Mouse (Mus musculus) thymus, postnatal 4 days (tissue): ENCODE data around the gene Igsf6.
A peak's percentile ranks its signal among the peaks of the same experiment; 100 is the strongest.

Experiments
- DNase-seq: peaks from one replicate; pipeline ENCODE4 v3.0.0; 2021

Gene Igsf6

DNA sequence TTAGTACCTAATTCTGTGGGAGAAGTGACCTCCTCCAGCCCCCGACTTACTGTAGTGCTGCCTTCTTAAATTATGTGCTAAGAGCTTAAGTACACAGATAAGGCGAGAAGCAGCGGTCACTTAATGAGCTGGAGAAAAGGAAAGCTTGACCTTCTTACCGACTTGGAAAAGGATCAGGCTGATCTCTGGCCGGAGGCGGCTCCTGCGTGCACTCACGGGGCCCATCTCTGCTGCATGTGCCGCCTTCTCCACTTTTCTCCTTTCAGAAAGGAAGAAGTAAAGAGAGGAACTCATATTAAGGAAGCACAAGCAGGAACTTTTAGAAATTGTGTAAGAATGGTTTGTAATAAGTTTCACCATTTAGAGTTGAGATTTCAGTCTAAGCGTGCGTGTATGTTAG, at the start of gene Igsf6:
Igsf6 (minus strand) TSS at position 292 of the 400 bp plus-strand sequence.
- DNase-seq: no peak

DNA sequence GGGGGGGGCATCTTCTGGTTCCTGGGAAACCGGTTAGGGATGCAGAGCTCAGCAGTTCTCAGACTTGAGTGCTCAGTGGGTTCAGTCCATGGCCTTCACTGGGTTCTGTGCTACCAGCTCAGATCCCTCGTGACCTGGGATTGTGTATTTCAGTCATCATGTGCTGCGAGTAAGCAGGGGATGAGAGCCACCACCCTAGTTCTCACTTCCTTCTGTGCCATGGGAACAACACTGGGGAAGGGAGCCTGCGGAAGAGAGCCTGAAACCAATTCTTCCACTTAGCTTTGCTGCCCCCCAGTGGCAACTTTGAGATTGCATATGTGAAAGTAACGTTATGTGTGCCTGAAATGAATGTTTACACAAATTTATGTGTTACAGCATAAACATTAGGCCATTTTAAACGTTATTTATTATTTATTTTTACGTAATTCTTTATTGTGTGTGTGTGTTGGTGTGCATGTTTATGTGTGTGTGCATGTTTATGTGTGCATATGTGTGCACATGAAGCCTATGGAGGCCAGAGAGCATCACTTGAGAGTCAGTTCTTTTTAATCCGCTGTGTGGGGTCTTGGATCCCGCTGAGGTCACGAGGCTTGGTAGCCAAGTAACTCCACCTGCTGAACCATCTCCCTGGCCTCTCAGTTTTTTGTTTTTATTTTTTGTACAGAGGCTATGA, 45.9 kb upstream of the Igsf6 start:
- DNase-seq: peak; percentile 83

DNA sequence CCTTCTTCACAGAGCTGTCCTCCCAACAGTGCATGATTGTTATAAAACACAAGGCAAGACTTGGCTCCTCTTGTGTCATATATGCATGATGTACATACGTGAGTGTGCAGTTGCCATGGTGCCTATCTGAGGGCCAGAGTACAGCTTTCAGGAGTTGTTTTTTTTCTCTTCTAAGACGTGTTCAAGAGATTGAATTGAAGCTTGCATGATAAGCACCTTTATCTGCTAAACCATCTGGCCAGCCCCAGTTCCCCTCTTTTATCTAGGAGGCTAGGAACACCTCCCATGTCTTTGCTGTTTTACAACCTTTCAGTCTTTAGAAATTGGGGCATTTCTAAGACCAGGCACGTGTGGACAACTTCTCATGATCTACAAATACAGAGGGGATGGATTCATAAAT, 37.4 kb upstream of the Igsf6 start:
- DNase-seq: no peak

DNA sequence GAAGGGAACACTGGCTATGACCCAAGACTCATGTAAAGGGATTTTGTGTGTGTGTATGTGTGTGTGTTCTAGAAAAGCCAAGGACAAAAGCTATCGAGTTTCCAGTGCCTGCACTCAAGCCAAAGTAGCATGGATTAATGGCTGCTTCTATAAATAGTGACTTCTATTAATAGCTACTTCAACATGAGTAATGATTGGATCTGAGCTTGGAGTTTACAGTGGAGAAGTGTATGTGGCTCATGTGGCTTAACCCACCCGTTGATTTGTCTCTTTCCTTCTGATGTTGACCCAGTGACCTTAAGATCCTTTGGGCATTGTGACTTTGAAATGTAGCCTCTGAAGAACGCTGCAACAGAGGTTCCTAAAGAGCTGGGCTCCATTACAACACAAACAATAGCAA, 36.9 kb upstream of the Igsf6 start:
- DNase-seq: no peak

DNA sequence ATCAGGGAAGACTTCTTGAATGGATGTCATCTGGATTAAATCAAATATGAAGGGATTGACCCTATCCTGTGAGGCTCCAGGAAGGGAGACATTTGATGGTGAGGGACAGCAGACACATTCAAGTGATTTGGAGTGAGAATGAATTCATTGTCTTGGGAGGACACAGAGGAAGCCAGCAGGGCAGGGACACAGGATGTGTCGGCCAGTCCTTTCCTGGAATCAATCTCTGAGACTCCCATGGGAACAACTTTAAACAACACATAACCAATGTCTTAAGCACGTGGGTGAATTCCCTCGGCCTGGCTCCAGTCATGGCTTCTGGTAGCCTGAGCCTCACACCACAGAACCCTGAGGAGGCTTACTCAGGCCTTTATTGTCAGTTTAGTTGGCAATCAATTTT, 33.5 kb upstream of the Igsf6 start:
- DNase-seq: no peak

DNA sequence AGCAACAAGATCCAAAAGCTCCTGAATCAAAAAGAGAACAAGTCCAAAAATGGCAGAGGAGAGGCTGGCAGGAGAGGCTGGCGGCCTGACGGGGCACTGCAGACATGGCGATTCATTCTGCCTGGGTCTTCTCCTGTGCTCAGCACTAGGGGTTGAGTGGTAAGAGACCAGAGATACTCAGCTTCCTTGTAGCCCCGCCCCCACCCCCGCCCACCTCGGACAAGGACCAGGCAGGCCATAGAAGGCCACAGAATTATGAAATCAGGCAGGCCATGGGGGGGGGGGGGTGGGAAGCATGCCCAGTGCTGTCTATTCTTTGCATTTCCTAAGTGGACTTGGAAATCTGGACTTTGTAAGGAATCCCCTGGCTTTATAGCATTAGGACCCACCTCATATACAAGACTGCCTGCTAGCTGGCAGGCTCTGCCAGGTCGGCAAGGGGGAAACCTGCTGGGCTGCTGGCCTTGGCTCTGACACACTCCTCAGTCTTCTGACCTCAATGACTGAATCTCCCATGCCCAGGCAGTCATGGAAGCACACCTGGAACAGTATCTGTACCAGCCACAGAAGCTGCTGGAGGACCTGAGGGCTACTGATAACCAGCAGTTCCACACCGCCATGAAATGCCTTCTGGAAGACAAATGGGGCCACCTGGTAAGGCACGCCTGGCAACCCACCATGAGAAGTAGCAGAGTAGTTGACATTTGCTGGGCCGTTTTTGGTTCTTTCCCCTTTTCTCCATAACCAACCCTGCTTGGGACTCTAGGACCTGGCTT, 24.4 kb upstream of the Igsf6 start:
- no peak for DNase-seq

DNA sequence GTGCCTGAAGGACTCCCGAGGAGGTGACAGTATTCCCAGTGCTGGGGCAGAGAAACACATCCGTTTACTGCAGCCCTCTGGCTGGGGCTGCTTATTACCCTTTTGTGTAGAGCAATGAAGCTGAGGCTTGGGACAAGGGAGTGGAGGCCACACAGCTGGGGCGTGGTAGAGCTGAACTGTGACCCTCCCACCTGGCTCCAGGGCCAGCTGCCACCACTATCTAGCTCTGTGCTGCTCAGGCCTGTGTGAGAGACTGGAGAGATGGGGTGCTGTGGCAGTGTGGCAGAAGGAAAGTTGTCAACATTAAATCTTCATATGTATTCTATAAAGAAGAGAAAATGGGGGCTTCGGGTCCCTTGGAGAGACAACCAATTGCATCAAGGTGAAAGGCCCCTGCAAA, 18.7 kb upstream of the Igsf6 start:
- DNase-seq: no peak

DNA sequence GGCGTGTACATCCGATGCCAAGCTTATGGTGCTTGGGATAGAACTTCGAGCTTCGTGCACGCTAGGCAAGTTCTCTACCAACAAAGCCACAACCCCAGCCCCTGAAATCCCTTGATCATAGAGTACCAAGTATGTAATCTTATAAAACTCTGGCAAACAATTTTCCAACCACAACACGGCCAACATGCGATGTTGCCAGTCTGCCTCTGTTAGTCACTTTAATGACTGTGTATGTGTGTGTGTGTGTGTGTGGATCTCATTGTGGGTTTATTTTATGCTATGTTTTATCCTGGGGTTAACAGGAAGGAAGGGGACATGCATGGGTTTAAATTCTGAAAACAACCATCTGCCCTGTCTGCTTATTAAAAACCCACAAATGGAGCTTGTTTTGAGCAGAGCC, 16.4 kb upstream of the Igsf6 start:
- no peak for DNase-seq

DNA sequence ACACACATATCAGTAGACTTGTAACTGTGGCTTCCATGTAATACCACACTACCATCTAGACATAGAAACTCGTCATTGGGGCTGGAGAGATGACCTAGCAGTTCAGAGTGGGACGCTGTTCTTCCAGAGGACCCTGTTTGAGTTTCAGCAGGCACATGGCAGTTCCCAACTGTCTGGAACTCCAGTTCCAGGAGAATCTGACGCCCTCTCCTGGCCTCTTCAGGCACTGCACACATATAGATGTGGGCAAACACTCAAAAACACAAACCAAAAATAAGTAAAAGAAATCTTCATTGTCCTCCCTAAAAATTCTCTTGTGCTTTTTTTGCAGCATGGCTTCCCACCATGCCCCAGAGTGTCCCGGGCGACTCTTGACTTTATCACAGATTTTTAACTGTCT, 14.4 kb upstream of the Igsf6 start:
- peak; percentile 28 for DNase-seq

DNA sequence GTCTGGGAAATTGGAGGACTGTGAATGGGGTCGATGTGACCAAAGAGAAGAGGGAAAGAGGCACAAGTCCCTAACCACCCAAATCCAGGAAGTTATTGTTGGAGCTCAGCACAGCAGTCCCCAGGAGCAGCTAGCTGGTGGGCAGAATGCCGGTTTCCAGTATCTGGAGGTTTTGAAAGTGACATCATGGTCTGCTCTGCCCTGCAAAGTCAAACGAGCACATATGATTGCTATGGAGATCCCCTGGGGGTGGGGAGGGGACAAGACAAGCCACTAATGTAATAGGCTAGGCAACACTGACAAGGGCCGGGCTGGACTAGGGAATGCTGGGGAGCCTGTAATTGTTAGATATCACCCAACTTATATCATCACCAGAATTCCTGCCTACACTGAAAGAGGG, 11.1 kb upstream of the Igsf6 start:
- no peak for DNase-seq

DNA sequence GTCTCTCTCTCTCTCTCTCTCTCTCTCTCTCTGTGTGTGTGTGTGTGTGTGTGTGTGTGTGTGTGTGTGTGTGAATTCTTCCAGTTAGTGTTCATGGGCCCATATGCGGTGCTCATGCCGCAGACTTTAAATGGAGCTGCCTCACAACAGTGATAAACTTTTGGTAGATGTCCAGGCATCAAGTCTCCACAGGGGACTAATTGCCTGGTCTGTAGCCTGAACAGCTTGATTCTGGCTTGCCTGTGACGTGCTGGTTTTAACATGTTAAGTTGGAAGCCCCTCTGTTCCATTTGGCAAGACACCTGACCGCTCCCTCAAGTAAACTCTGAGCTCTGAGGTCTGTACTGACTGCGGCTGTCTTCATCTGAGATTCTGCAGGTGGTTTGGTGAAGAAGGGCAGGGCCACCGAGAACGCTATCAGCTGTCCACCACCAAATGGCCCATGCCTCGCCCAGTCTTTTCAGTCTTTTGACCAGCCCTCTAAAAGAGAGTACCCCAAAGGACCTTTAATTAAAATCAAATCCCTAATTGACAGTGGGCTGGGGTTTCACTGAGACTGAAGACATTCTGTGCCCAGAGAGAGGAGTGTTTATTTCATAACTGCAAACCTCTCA, 10.6 kb upstream of the Igsf6 start:
- DNase-seq: no peak

DNA sequence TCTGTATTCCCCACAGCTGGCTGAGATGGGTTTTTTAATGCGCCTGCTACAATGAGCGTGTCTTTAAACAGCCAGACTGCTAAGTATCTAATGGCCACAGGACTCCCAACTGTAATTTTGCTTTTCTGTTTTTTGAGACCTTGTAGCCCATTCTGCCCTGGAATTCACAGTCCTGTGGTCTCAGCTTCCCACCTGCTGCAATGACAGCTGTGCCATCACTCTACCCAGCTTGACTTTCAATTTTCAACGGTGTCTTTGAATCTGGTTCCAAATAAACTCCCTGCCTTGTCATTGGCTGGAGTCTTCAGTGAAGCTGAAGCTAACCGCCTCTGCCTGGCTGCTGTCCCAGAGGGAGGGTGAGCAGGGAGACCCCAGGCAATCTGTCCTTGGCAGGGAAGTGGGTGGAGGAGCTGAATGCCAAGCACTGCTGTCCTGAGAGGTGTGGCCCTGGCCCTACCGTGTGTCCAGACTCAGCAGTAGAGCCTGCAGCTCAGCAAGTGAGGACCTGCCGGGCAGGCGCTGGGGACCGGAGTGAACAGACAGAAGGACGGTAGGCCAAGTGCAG, 8.7 kb upstream of the Igsf6 start:
- no peak for DNase-seq

DNA sequence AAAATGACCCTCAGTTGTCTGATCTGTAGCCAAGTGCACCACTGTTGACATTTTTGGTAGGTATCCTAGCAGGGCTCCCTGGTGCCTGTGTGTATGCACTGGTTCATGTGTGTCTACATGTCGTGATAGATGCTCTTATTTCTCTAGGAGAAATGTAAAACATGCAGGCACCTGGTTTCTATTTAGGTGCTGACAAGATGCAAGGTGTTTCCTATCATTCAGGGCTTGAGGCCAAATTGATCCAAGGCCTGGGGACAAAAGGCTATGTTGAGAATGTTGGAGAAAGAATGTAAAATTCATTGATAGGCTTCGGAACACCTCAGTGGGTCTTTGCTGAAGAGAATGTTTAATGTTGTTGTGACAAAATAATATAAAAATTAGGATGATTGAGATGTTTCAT, 7.4 kb upstream of the Igsf6 start:
- DNase-seq: no peak

DNA sequence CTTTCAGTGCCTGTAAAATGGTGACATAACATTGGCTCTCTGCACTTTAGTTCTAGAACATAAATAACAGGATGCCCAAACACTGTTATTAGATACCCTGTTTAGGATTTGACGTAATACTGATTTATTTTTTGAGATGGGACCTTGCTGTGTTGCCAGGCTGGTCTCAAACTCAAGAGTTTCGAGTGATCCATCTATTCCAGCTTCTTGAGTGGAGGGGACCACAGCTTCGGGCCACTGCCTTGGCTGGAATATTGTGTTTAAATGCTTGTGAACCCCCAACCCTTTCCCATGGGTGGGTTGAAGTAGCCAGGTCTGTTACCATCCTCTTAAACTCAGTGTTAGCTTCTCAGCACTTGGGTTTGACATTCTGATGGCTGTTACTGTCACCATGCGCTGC, 7.0 kb upstream of the Igsf6 start, which contains the start of gene Otoa:
Otoa (plus strand) TSS at position 301 of the 400 bp plus-strand sequence.
- DNase-seq: no peak

DNA sequence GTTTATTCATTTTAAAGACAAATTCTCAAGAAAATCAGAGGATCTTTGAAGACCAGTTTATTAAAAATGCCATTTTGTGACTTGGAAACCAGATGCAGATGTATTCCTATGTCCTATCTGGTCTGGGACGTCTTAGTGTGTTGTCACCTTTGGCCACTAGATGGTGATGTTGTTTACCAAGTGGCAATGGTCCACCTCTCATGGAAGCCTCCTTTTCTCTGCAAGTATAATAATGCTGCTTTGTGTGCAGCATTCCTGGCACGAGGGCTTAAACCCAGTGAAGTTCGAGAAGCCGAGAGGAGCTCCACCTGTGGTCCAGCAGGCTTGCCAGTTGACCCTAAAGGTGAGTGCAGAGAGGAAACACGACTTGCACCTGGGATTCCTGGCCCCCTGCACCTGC, 3.5 kb upstream of the Igsf6 start:
- DNase-seq: peak; percentile 55

DNA sequence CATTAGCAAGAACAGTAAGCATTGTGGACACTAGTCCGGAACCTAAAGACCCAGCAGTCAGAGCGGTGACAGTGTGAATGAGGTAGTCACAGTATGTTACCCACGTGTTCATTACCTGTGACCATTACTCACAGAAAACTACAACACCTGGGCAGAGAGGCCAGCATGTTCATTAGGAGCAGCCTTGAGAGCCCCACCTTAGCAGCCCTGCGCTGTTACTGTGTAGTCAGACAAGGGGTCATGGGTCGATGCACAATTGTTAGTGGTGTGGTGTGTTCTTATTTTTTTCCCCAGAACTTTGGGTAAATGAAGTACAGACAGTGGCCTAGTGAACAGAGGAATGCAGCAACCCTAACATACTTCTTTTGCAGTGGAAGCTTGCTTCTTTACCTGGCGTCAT, 2.9 kb upstream of the Igsf6 start:
- no peak for DNase-seq

DNA sequence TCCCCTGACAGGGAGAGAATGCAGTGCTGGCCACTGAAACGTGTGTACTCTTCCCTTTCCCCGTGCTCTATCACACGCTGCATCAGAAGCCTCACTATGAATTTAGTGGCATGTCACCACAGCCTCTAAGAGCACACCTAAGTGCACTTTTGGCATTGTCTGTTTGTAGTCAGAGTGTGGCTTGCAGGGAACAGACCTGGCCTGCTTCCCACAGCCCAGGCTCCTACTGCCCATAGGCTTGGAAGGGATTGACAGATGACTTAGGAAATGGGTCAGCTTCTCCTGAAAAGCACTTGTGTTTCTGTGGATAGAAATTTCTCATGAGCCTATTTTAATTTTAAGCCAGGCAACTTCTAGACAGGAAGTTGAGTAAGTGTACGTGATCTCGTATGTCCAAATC, 1.0 kb upstream of the Igsf6 start:
- DNase-seq: no peak

DNA sequence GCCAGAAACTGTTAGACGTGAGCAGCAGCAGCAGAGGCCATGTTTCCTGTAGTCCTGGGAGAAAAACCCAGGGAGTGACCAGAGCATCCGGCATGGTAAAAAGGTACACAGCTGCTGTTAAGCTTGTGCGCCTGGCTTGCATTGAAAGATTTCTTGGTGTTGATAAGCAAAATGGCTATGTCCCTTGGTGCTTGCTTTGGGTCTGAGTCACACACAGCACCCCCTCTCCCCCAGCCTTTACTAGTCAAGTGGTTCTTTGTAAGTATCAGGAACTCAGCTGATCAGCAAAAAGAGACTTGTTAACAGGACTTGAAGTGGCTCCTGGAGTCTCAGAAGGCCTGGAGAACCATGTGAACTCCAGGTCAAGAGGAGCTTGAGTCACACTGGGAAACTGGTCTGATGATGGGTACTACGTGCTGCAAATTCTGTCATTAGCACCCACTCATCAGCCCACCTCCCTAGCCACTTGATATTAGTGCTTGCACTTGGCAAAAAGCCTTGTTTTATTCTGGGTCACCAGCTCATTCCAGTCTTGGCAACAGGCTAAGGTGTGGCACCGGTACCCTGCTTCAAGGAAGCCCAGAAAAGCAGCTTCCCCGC, 529 bp upstream of the Igsf6 start:
- no peak for DNase-seq

DNA sequence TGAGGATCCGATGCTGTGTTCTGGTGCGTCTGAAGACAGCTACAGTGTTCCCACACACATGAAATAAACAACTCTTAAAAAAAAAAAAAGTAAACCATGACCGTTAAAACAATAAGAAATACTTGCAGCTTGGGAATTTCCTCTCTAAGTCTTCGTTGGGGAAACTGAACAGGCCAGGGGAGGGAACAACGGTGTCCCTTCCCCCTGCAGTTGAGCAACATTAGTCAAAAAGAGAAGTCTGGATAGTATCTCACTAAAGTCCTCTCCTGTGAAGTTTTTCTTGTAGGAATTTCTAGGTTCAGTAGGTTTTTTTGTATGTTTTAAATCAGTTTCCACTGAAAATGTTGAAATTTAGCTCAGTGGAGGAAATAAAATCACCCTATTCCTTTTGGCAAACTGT, 1.9 kb downstream of the Igsf6 start:
- DNase-seq: no peak

DNA sequence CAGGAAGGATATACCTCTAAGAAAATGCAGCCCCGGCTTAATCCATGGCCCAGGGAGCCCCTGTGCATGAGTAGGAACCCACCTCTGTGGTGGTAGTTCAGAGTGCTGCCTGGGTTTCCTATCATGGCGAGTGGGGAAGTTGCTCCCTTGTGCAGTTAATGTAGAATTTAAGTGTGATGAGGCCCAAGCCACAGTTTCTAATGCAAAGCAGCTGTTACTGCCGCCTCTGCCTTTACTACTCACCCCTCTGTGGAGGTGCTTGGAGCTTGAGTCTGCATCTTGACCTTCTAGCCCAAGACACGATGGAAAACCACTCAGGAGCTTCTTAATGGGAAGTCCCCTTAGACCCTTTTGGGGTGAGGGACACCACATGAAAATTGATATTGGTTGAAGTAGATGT, 3.1 kb downstream of the Igsf6 start:
- DNase-seq: no peak

DNA sequence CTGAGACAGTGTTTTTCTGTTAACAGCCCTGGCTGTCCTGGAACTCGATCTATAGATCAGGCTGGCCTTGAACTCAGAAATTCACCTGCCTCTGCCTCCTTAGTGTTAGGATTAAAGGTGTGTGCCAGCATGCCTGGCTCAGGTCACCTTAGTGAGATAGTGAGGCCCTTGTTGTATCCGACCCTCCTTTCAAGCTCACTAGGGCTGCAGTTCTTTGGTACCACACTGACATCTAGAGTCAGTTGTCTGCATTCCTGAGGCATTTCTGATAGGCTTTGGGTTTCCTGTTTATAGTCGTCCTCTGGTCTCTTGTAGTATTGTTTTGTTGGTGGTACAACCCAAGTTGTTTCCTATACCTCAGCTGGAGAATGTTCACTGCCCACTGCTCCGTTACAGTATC, 10.1 kb downstream of the Igsf6 start:
- DNase-seq: peak; percentile 27

DNA sequence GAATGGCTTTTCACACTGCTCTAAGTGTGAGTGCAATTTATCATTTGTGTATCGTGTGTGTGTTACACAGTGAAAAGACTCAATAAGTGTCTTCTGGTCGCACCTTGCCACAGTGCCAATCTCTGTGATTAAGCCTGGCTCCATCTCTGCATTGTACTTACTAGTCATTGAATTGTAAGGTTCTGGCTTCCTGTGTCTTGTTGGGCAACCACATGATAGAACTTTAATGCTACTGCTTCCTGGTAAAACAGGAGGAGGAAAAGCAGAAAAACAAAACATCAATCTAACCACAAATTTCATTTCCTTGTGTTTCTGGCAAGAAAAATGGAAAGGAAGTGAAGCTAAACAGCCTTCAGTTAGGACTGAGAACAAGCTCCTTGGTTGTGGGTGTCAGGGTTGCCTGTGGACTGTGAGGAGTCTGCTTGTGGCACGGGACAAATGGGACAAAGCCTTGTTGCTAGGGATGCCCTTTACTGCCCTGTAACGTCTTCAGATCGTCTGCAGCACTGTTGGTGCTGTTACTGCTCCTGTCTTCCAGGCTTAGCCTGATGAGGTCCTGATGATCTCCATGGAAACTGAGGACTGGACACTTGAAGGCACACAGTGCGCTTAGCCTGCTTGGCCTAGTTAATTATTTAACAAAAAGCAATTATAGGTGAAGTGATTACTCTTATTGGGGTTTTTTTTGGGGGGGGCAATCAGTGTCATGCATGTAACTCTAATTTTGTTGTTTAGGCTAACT, 14.7 kb downstream of the Igsf6 start:
- no peak for DNase-seq

DNA sequence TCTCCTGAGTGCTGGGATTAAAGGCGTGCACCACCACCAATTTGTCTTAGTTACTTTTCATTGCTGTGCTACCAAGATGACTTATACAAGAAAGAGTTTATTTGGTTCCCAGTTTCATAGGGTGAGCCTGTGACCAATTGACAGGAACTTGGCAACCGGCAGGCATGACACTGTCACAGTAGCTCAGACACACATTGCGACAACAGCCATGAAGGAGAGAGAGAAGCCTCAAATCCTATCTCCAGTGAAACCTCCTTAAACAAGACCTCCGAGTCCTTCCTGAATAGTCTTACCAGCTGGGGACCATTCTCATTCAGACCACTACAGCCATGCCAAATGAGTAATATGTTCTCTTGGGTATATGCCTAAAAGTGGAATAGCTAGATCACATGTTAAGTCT, 21.3 kb downstream of the Igsf6 start:
- no peak for DNase-seq
